Mouse (Mus musculus): ENCODE data around the gene Tmem260.

- TF ChIP-seq CTCF (IDR thresholded peaks at IDR 0.05; ENCODE audit: borderline replicate concordance, insufficient read depth, low read length): no peak
- no peak for TF ChIP-seq POLR2A (IDR thresholded peaks at IDR 0.05; ENCODE audit: low read depth, low read length)
Observed at GRCm38 (mm10) chr14:48553754-48554153, 107.8 kb downstream of the Tmem260 start.

All from embryonic fibroblast, embryonic 13.5 days (primary cell).